Mouse (Mus musculus) heart, adult 8-10 months (tissue): ENCODE results near the gene Adprhl2. TPM values are rescaled to one million over a fixed set of nuclear protein-coding genes. Genes with fewer than 3 reads are reported as not detected.

Source experiments
- DNase-seq: peaks from one replicate; pipeline ENCODE4 v3.0.0; 2022; ENCODE audit warnings: low spot score
- total RNA-seq, 4 experiments: library from RNA; stranded (reverse); gene quantifications; 2 replicates each; pipeline ENCODE4 v1.2.4; 2022

Gene Adprhl2
- total RNA-seq: 10 to 100 TPM; 12.7 to 14.4 (median 13.5) TPM

DNA sequence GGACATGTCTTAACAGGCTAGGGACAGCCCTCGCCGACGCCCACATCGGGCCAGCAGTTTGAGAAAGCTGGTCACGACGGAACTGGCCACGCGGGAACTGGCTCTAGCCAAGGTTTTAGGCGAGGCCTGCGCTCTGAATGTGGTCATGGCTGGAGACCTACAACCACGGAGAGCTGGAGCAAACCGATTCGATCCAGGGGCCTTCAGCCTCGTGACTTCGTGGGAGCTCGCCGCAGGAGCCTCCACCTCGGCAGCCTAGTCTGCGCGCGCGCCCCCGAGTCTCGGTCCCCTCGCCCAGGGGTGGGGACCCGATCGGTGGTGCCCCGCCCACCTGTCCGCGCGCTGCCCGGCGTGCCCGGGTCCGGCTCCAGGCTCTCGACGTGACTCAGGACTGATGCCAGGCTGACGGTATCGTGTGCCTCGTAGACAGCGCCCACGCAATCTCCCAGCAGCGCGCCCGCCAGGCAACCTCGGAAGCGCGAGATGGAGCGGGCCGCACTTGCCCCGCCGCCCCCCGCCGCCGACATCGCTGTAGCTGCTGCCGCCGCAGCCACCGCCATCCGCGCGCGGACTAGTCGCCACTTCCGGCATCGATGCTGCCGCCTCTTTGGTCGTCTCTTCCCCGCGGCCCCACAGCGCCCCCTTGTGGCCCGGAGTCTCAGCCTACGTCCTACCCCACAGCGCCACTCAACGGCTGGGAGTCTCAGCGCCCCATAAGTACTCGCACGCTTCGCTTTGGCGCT, at the start of gene Adprhl2:
Gene Adprhl2, minus strand, starts transcription at position 593 of the 743 bp plus-strand sequence.
- peak; percentile 97 for DNase-seq

DNA sequence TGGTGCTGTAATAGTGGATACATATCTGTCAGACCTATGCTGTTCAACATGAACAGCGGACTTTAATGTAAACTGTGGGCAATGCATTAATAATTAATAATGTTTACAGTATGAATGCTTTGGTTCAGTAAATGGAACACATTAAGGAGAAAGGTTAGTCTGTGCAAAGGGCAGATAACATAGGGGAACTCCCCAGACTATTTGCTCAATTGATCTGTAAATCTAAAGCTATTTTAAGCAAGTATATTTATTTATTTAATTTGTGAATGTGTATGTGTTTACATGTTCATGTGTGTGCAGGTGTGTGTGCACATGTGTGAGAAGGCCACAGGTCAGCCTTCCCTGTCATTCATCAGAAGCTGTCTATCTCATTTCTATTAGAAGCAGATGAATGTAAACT, 38.6 kb upstream of the Adprhl2 start:
- no peak for DNase-seq

DNA sequence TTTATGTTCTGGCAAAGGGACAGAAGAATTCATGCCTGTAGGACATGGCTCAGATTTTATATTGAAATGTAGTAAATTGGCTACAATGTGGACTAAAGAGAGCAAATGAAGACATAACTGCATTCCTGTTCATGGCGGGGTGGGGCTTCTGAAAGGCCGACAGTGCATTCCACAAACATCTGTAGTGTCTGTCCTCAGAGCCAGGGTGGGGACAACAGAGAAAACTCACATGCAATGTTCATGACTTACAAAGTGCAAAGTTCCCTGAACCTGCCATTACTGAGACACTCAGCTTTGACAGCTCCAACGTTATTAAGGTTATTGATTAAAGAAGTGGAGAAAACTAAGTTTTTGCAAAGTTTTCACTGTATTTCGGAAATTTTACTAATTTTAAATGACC, 21.9 kb upstream of the Adprhl2 start:
- DNase-seq: no peak

DNA sequence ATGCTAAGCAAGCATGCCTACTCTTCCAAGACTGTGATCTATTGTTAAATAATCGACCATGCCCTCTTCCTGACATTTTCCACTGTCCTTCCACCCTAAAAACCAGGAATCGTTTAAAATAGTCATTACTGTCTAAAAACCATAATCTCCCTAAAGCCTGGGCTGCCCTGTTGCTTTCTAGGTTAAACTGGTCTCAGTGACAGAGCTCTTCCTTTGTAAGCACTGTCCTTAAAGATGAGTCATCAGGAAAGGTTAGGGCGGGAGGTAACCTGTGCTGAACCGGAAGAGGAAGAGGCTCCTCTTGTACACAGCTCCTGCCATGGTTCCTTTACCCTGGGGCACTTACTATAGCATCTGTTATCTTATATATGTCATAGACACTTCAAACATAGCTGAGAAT, 18.0 kb upstream of the Adprhl2 start:
- no peak for DNase-seq

DNA sequence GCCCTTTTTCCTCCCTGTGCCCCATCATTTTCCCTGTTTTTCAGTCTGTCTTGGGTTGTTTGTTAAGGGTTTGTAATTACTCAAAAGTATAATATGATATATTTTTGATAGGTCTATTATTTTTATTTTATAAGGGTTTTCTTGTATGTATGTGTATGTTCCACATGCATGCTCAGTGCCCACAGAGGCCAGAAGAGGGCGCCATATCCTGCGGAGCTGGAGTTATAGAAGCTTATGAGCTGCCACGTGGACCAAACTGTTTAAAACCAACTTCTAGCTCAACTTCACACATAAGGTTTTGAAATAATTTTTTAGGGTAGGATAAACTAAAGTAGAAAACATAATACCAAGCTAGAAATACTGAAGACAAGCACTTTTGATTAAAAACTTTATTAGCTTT, 10.9 kb upstream of the Adprhl2 start:
- no peak for DNase-seq

DNA sequence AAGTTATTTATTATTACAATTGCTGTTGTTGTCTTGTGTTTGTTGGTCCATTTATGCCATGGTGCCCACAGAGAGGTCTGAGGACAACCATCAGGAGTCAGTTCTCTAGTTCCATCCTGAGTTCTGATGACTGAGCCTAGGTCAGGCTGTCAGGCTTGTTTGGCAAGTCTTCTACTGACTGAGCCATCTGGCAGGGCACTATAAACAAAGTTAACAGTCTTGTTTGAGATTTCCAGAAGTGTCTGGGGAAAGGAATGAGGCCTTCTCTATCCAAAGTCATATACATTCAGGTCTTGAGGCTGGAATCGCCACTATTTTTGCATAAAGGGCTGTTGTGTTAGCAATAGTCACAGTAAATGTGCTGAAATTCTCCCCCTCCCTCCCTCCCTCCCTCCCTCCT, 10.2 kb upstream of the Adprhl2 start:
- DNase-seq: no peak

DNA sequence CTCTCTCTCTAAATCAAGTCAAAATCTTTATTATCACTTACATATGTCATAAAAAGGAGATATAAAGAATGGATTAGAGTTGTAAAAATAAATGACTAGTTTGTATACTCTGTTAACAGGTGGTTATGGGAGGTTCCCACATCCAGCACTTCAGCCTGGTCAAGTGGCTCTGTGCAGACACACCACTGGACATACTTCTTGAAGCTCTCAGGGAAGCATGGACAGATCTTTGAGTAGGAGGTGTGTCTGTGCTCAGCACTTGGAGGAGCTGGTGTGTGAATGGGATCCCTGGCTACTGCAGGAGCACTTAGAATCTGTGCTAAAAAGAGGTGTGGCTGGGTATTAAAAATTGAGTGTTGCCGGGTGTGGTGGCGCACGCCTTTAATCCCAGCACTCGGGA, 8.8 kb upstream of the Adprhl2 start:
- no peak for DNase-seq

DNA sequence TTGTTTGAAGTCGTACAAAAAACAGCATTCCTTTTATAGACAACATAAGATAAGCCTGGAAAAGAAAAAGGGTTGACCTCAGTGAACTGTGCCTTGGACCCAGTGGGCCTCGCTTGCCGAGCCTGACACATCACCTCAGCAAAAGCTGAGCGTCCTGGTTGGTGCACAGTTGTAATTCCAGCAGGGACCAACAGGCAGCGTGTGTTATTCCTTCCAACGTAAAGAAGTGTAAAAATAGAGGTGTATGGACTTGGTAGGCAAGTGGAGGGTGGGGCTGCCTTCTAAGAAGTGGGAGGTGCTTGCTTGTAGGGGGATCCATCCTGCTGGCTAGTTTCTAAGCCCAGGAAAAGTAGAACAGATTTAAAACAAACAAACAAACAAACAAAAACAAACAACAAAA, 4.5 kb upstream of the Adprhl2 start:
- DNase-seq: no peak

DNA sequence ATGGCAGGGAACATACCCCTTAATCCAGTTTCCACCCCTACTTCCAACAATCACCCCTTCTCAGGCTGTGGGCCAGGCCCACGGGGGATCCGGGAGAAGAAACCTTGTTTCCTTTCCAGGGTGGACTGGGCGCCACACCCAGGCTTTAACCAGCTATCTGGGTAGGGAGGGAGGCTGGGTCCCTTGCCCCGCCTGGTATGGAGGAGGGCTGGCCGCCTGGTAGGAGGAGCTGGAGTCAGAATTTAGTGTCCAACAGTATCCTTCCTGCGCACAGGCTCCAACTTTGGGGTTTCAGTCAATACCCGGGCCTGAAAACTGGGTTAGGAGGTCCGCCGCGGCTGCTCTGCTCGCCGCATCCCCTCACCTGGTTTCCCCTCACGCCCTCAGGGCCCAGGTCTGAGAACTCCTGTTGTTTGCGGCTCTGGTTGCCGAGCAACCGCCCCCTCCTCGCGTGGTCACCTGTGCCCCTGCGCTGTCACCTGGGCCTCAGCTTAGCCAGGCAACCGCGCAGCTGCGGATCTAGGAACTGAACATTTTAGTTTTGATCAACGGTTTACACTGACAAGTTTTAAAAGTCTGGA, 3.9 kb upstream of the Adprhl2 start, which contains the start of gene Tekt2:
Gene Tekt2, minus strand, starts transcription at position 408 of the 581 bp plus-strand sequence.
- no peak for DNase-seq

DNA sequence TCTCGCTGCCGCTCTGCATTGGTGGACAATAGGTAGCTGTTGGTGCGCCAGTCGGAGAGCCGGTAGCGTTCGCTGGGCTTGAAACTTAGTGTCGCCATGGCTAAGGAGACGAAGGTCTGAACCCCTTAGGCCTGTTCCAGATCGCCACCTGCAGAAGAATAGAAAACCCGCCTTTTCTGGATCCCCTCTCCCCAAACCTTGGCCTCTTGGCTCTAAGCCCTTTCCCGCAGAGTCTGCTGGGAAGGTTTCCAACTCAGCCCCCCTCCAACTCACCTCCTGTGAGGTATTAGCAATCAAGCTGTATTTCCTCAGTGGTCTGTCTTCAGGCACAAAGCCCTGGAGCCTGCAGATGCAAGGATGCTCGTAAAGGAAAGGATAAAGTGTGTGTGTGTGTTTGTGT, 3.4 kb upstream of the Adprhl2 start:
- DNase-seq: no peak

DNA sequence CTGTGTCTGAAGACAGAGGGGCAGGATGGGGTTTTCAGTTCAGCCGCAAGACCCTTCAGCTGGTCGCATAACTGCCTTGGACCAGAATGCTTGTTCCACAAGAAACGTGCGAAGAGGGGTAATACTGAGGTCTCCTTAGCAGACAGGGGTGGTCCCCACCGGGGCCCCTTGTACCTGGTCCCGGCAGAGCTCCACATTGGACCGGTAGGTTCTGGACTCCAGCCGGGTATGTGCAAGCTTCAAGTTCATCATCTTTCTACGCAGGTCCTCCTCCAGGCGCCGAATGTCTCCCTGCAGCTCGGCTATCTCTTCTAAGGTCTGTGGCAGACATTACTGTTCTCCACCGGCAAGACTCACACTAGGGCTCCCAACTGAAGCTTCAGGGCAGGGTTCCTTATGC, 1.1 kb upstream of the Adprhl2 start:
- DNase-seq: no peak

DNA sequence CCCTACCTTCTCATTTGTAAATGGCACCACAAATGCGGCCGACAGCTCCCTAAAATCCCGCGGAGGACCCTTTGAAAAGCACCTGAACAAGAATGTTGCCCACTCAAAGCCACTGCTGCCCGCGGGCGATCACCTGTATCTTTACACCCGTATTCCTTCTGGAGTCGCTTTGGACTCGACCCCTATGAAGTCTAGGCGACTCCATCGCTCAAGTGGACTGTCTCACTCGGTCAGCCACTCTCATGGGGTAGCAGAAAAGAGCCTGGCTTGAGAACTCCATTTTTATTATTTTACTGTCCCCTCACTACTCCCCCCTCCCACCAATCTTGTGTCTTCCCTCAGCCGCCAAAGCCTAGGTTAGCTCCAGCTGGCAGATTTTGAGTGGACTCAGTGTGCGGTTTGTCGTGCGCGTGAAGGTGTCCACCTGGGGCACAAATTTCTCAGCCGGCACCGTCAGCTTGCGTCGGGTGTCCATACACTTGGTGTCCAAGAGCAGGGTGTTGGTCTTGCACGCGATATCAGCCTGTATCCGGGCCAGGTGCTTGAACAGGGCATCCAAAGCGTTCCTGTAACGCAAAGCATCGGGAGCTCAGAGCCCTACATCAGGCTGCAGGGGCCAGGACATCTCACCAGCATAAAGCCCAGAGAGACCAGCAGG, 480 bp upstream of the Adprhl2 start:
- DNase-seq: no peak

DNA sequence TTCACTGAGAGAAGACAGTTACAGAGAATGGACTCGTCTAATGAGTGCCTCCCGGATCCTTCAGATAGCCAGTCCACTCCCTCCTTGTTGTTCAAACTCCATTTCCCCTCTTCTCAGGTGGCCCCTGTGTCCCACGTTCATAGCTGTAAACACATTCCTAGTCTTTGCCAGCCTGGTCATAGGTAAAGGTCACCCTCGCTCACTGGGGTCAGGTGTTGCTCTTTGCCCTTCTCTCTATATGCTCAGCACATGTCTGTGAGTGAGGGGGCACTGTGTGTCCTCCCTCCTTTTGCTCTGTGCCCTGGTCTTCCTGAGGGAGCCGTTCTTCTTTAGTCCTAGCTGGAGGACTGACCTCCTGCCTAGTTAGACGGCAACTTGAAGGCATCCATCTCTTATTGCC, 1.7 kb downstream of the Adprhl2 start:
- DNase-seq: no peak

DNA sequence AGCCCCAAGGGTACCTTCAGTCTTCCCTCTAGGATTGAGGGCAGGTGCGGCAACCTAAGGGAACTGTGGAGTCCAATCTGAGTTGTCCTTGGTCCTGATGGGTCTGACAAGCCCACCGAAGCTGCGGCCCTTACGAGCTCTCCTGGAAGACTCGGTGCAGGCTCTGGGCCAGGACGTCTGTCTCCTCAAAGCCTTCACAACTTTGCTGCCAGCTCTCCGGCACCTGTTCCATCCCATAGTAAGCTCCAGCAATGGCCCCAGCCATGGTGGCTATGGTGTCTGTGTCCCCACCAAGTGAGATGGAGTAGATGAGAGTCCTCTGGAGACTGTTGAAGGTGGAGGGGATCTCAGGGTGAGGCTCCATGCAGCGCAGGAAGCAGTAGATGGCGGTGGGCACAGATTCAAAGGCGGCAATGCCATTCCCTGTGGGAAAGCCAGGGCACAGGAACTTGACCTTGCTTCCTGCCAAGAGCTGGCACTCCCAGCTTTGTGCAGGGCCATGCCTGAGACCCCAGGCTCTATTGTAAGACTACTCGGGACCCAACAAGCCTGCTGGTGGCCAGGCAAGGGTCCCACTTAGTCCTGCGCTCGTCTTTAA, 5.0 kb downstream of the Adprhl2 start:
- no peak for DNase-seq

DNA sequence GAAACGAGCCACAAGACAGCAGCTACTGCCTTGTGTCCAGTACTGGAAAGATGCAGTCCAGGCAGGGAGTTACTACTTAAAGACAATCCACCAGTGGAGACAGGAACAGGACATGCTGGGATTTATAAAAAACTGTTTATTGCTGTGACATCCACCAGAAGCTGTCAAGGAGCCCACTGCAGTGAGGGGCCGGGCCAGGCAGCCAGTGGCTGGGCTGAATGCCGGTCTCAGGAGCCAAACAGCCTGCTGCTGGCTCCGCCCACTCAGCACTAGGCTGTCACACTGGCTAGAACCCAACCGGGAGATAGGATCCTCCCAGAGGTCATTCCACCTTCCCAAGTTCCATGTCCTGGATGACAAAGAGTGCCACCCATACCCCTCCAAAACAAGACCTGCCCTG, 5.6 kb downstream of the Adprhl2 start:
- peak; percentile 39 for DNase-seq

DNA sequence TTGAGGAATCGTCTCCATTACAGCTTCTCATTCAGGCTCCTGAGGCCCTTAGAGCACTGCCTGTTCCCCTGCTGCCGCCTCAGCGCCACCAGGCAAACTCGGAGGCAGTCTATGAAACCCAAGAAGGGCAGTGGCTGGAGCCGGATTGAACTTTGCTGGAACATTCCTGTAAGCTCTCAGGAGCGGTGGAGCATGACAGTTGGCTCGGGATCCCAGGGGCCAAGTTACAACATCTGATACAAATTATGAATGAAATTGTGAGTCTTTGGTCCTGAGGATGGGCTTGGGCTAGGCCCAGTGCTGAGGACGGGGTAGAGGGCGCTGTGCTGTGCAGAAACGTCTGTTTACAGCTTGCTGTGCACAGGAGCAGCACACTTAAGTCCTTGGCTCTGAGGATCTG, 7.1 kb downstream of the Adprhl2 start:
- no peak for DNase-seq

DNA sequence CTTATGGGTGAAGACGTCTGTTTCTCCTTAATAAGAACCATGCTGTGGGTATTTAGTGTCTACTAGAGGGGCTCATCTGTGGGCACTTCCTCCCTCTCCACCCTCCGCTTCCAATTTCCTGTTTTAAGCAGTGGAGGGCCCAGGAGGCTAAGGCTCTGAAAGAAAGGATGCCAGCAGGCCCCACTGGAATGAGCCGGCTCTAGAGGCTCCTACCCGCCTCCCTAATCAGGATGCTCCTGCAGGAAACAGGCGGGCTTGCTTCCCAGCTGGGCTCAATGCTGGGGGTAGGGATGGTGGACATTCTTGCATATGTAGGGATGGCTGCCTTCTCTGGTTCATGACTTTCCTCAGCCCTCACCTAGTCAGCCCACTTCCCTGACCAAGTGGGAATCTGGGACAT, 8.3 kb downstream of the Adprhl2 start:
- DNase-seq: no peak

DNA sequence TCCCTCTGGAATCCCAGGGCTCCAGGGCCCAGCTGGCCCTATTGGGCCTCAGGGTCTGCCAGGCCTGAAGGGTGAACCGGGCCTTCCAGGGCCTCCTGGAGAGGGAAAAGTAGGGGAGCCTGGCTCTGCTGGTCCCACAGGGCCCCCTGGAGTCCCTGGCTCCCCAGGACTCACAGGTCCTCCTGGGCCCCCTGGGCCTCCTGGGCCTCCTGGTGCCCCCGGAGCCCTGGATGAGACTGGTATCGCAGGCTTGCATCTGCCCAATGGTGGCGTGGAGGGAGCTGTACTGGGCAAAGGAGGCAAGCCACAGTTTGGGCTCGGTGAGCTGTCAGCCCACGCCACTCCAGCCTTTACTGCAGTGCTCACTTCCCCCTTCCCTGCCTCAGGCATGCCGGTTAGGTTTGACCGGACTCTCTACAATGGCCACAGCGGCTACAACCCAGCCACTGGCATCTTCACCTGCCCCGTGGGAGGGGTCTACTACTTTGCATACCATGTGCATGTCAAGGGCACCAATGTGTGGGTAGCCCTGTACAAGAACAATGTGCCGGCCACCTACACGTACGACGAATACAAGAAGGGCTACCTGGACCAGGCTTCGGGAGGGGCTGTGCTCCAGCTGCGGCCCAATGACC, 9.8 kb downstream of the Adprhl2 start:
- no peak for DNase-seq

DNA sequence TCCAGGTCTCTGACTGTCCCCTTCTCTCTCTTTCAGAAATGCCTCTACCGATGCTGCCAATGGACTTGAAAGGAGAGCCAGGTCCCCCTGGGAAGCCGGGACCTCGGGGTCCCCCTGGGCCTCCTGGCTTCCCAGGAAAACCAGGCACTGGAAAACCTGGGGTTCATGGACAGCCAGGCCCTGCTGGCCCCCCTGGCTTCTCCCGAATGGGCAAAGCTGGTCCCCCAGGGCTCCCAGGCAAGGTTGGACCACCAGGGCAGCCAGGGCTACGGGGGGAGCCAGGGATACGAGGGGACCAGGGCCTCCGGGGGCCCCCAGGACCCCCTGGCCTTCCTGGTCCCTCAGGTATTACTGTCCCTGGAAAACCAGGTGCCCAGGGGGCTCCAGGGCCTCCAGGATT, 11.2 kb downstream of the Adprhl2 start:
- no peak for DNase-seq

DNA sequence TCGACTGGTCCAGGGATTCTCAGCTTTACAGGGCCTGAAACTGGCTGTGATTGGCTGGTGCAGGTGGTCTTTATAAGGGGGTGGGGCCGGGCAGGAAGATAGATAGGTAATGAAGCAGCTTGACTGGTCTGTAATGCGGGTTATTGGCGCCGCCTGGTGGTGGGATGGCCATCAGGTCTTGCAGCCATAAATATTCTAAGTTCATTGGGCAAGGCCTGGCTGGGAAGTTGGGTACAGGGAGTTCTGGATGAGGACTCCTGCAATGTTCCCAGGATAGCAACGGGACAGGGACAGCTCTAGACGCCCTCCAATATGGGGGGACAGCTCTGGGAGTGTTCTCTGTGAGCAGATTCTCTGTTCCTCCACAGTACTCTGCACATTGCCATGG, 11.6 kb downstream of the Adprhl2 start:
- DNase-seq: peak; percentile 84

DNA sequence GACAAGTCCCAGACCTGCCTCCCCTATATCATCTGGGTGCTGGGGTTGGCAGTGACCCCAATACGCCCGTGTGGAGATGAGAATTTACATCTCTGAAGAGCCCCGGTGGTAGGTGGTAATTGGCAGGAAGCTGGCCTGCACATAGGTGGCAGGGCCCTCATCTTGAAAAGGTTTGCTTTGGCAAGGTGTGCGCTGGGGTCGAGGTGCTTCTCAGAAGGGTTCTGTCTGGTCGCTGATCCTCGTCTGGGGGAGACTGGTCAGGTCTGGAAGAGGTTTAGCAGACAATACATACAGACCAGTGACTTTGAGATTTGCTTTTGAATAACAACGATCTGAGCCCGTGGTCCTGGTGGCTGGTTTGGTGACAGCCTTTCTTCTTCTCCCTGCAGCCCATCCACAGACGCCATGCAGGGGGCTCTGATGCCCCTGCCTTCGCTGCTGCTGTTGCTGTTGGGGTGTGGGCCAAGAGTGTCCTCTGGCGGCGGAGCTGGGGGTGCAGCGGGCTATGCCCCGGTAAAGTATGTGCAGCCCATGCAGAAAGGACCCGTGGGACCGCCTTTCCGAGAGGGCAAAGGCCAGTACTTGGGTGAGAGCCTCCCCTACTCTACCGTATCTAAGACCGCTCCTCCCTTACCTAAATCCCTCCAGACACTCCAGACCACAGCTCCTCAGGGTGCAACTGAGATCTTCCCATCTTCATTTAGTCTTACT, 12.1 kb downstream of the Adprhl2 start:
- no peak for DNase-seq

DNA sequence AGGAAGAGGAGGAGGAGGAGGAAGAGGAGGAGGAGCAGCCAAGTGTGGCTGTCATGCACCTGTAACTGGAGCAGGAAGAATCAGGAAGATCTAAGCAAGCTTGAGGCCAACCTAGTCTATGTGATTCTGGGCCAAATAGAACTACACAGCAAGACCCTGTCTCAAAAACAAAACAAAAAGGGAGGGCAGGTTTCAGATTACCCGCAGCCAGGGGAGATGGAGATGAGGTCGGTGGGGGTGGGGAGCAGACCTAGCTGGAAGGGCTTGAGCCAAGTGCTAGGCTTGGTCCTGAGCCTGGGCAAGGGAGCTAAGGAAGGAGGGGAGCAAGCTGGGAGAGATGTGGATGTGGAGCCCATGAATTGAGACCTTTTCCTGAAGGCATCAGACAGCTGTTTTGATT, 14.7 kb downstream of the Adprhl2 start:
- no peak for DNase-seq
